Mouse (Mus musculus): ENCODE measurements around the gene Gm20604. TPM values are rescaled to one million over a fixed set of nuclear protein-coding genes. Genes with fewer than 3 reads are reported as not detected.

Gm20604 gene
- polyA plus RNA-seq, 1 experiment from 2014 or later = 19.1 TPM

Other genes with a start within 250 kb of the Gm20604 start
- 0.88 and 1.5 TPM in 2 replicates for gene Chga, start 203.7 kb downstream of the Gm20604 start, polyA plus RNA-seq (2014; fragmentation: Nextera tagmentation; extraction: Ambion mirVana)
- 5.8 and 7.3 TPM in 2 replicates for gene Itpk1, start 53.7 kb downstream of the Gm20604 start, polyA plus RNA-seq (2014; fragmentation: Nextera tagmentation; extraction: Ambion mirVana)
- gene Moap1, start 15.0 kb downstream of the Gm20604 start, polyA plus RNA-seq (2014; fragmentation: Nextera tagmentation; extraction: Ambion mirVana) = 18.3 and 18.4 TPM in 2 replicates
- 12.6 and 14.0 TPM in 2 replicates for gene Tmem251, start 14.9 kb downstream of the Gm20604 start, polyA plus RNA-seq (2014; fragmentation: Nextera tagmentation; extraction: Ambion mirVana)
- gene Gm28051, start 907 bp downstream of the Gm20604 start, polyA plus RNA-seq (2014; fragmentation: Nextera tagmentation; extraction: Ambion mirVana) = not detected in 2 replicates
- gene Gon7, start 869 bp downstream of the Gm20604 start, polyA plus RNA-seq (2014; fragmentation: Nextera tagmentation; extraction: Ambion mirVana) = 31.0 and 36.8 TPM in 2 replicates
- gene Ubr7, start 705 bp downstream of the Gm20604 start, polyA plus RNA-seq (2014; fragmentation: Nextera tagmentation; extraction: Ambion mirVana) = 53.3 and 57.2 TPM in 2 replicates
- 9.8 and 11.1 TPM in 2 replicates for gene Btbd7, start 119.8 kb upstream of the Gm20604 start, polyA plus RNA-seq (2014; fragmentation: Nextera tagmentation; extraction: Ambion mirVana)
- not detected in 2 replicates for gene Cox8c, start 140.6 kb upstream of the Gm20604 start, polyA plus RNA-seq (2014; fragmentation: Nextera tagmentation; extraction: Ambion mirVana)
- gene Unc79, start 190.2 kb upstream of the Gm20604 start, polyA plus RNA-seq (2014; fragmentation: Nextera tagmentation; extraction: Ambion mirVana) = 0.04 and 0.23 TPM in 2 replicates

All from liver, embryonic 11.5 days (tissue).